Mouse (Mus musculus) CH12.LX (cell line): Measurements from ENCODE around the gene Morf4l1.

Experiments used
- CTCF ChIP-seq, 2 experiments: IDR thresholded peaks in 1 of 2; conservative IDR thresholded peaks in 1 of 2; 2 replicates each; pipeline ENCODE4 v1.5.1; 2011 to 2012; ENCODE audit warnings: low read depth in 2 of 2, low read length in 2 of 2, improper control_type of control experiment in 1 of 2, inconsistent platforms in 1 of 2, mild to moderate bottlenecking in 1 of 2, moderate library complexity in 1 of 2
- IRF4 ChIP-seq: IDR thresholded peaks from 2 replicates; pipeline ENCODE4 v1.6.1; 2014; ENCODE audit warnings: low read depth, mild to moderate bottlenecking, inconsistent platforms, low read length, improper control_type of control experiment
- JUND ChIP-seq: conservative IDR thresholded peaks from 2 replicates; pipeline ENCODE4 v1.6.1; 2011; ENCODE audit warnings: low read depth, low read length, improper control_type of control experiment
- MAX ChIP-seq: IDR thresholded peaks from 2 replicates; pipeline ENCODE4 v1.6.1; 2011; ENCODE audit warnings: low read length, improper control_type of control experiment
- POLR2A ChIP-seq: IDR thresholded peaks from 2 replicates; pipeline ENCODE4 v1.6.1; 2011; ENCODE audit warnings: low read depth, mild to moderate bottlenecking, improper control_type of control experiment, low read length
- RAD21 ChIP-seq: IDR thresholded peaks from 2 replicates; pipeline ENCODE4 v1.6.1; 2011; ENCODE audit warnings: low read depth, mild to moderate bottlenecking, low read length, improper control_type of control experiment, moderate library complexity
- UBTF ChIP-seq: IDR thresholded peaks from 2 replicates; pipeline ENCODE4 v1.6.1; 2012; ENCODE audit warnings: low read depth, mild to moderate bottlenecking, inconsistent platforms, low read length, improper control_type of control experiment, moderate library complexity
- ZC3H11A ChIP-seq: IDR thresholded peaks from 2 replicates; pipeline ENCODE4 v1.6.1; 2012; ENCODE audit warnings: low read depth, mild to moderate bottlenecking, inconsistent platforms, low read length, improper control_type of control experiment

DNA sequence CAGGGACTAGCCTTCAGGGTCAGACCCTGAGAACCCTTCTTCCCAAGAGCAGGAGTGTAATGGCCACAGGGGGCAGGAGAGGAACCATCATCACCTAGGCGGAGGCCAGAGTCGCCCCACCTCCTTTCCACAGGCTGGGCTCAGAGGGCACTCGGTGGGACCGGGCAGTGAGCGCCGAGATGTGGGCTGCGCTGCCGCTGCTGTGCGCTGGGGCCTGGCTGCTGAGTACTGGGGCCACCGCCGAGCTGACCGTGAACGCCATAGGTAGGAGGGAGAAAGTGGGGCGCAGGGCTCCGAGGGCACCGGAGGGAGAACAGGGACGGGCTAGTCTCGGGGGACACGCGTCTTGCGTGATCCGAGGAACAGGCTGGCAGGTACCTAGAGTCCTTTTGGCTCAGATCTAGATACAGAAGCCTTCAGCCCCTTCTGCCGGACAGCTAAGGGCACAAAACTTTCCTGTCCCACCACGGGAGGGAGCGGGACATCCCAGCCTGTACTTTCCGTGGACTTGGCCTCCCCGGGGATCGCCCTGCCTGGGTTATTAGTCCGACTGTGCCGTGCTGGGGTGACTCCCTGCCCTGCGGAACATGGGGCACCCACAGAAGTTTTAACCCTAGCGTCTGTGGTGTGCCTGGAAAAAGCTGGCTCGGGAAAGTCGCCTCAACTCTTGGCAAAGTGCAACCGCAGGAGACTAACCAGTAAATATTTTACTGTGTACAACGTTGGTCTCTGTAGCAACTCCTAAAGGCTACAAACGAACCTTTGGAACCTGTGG is 60.0 kb downstream of the Morf4l1 start:
- TF ChIP-seq POLR2A (peak; percentile 71), CTCF (conservative IDR thresholded peaks at IDR 0.05 in 1 of 2, IDR thresholded peaks at IDR 0.05 in 1 of 2; ENCODE audit: low read depth in 2 of 2, low read length in 2 of 2) (peak in 1 of 2 experiments; percentile 61; a peak in 3 of 4 replicates), IRF4 (no peak), ZC3H11A (no peak), RAD21 (peak; percentile 35), JUND (no peak), UBTF (peak; percentile 89), MAX (no peak)
